Mouse (Mus musculus) embryonic facial prominence, embryonic 15.5 days (tissue): Measurements from ENCODE around the gene Hfe2. TPM values are rescaled to one million over a fixed set of nuclear protein-coding genes. Genes with fewer than 3 reads are reported as not detected.
"Not testable (repeated sequence)": the region's sequence is repeated elsewhere in the genome, so short reads cannot be mapped to it uniquely, and the experiment has no call there.

Source experiments
- ATAC-seq: fragments of 200-750 bp; cut with Nextera tagmentation; 2 replicates; pipeline ENCODE4 v1.8.0; 2017; ENCODE audit warnings: low read depth, moderate TSS enrichment; ENCODE audit not compliant: insufficient number of reproducible peaks, low FRiP score, low TSS enrichment
- H3K27ac ChIP-seq: fragments of 300-500 bp; sonication (generic); replicated peaks from 2 replicates; pipeline ENCODE4 v1.5.1; 2015; ENCODE audit warnings: mild to moderate bottlenecking, inconsistent platforms
- H3K27me3 ChIP-seq: fragments of 300-500 bp; sonication (generic); 2 replicates; pipeline ENCODE4 v1.6.1; 2015; ENCODE audit warnings: inconsistent platforms
- H3K36me3 ChIP-seq: fragments of 300-500 bp; sonication (generic); 2 replicates; pipeline ENCODE4 v1.6.1; 2015; ENCODE audit warnings: mild to moderate bottlenecking, inconsistent platforms
- H3K4me1 ChIP-seq: fragments of 300-500 bp; sonication (generic); 2 replicates; pipeline ENCODE4 v1.6.1; 2015; ENCODE audit warnings: inconsistent platforms
- H3K4me2 ChIP-seq: fragments of 300-500 bp; sonication (generic); replicated peaks from 2 replicates; pipeline ENCODE4 v1.6.1; 2015; ENCODE audit warnings: mild to moderate bottlenecking, inconsistent platforms
- H3K4me3 ChIP-seq: fragments of 300-500 bp; sonication (generic); replicated peaks from 2 replicates; pipeline ENCODE4 v1.5.1; 2015; ENCODE audit warnings: mild to moderate bottlenecking, inconsistent platforms
- H3K9ac ChIP-seq: fragments of 300-500 bp; sonication (generic); 2 replicates; pipeline ENCODE4 v1.6.1; 2015; ENCODE audit warnings: inconsistent platforms
- H3K9me3 ChIP-seq: fragments of 300-500 bp; sonication (generic); replicated peaks from 2 replicates; pipeline ENCODE4 v1.6.1; 2016; ENCODE audit warnings: inconsistent platforms
- WGBS: fragments of 180-500 bp; shearing (Covaris S2); methylation state at CpG from one replicate; pipeline ENCODE4 v1.1.7; 2015; 5-methylcytosine and 5-hydroxymethylcytosine counted together
- polyA plus RNA-seq: library from polyadenylated mRNA; unstranded; fragments of >200 nt; fragmentation: Nextera tagmentation; extraction: Ambion mirVana; gene quantifications from 2 replicates; pipeline ENCODE4 v1.2.1, GENCODE M21; 2015

Gene Hfe2
- polyA plus RNA-seq, result 12.4 and 16.1 TPM in 2 replicates

- peaks cover 34% of the 10 kb centered on the region for H3K27me3 ChIP-seq
Observed at GRCm38 (mm10) chr3:96524914-96525313, at the start of gene Hfe2. TSS of gene Hfe2 (plus strand) at chr3:96525172.

DNA sequence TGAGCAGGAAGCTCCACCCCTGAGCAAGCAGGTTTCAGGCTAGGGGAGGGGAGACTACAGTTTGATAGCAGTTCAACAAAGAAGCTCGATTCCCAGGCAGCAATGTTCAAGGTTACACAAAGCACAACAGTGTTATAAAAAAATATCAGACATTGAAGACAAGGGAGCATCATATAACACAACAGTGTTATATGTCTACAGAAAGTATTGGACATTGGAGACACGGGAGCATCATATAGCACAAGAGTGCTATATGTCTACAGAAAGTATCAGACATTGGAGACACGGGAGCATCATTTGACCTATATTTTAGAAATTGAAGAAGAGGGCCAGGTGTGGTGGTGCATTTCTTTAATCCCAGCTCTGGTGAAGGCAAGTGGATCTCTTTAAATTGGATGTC lies 47.9 kb upstream of the Hfe2 start:
- Histone ChIP-seq H3K27ac (no peak overlapping the region), H3K9ac (no peak overlapping the region), H3K4me3 (no peak overlapping the region), H3K9me3 (no peaks in the 10 kb centered on the region), H3K27me3 (peaks cover 58% of the 10 kb centered on the region), H3K4me1 (peaks cover 6% of the 10 kb centered on the region), H3K36me3 (no peaks in the 10 kb centered on the region), H3K4me2 (no peak overlapping the region)
- WGBS, result 46% methylated on average over 3 of the region's 3 CpGs
- no peak for ATAC-seq

More at GRCm38 (mm10) chr3:96524914-96525313, at the start of gene Hfe2:
- H3K27ac ChIP-seq, result 0 out of 2 replicates have a peak within 1 kb of the TSS, but pooled peaks have one; percentile 39
- peaks cover 12% of the 10 kb centered on the region for H3K4me1 ChIP-seq
- no peak for ATAC-seq
- no peaks in the 10 kb centered on the region for H3K36me3 ChIP-seq
- no peak within 1 kb of the TSS for H3K4me2 ChIP-seq
- peak within 1 kb of the TSS; percentile 5; the same call in 1 of the 2 replicates for H3K4me3 ChIP-seq
- H3K9me3 ChIP-seq, result no peaks in the 10 kb centered on the region
- WGBS, result 74% methylated on average over 4 of the region's 4 CpGs
- H3K9ac ChIP-seq, result no peak within 1 kb of the TSS

DNA sequence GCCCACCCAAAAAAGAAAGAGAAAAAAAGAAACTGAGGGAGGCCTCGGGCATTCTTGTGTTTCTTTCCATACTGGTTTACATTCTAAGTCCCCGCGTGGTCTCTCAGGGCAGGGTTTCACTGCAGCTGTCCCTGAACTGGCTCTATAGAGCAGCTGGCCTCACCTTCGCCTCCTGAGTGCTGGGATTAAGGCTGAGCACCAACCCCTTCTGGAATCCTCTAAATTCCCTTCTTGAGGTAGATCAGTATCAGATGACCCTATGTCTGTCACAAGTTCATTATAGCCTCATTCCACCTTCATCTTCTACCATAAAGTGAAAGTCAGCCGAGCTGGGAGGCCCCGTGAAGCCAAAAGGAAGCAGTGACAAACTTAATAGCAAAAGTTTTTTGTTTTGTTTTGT lies 47.4 kb upstream of the Hfe2 start:
- H3K36me3 ChIP-seq, result no peaks in the 10 kb centered on the region
- H3K4me3 ChIP-seq, result no peak overlapping the region
- H3K4me2 ChIP-seq, result no peak overlapping the region
- H3K9ac ChIP-seq, result no peak overlapping the region
- ATAC-seq, result no peak
- 59% methylated on average over 6 of the region's 6 CpGs for WGBS
- no peaks in the 10 kb centered on the region for H3K9me3 ChIP-seq
- H3K27me3 ChIP-seq, result peaks cover 54% of the 10 kb centered on the region
- no peak overlapping the region for H3K27ac ChIP-seq
- H3K4me1 ChIP-seq, result peaks cover 6% of the 10 kb centered on the region

DNA sequence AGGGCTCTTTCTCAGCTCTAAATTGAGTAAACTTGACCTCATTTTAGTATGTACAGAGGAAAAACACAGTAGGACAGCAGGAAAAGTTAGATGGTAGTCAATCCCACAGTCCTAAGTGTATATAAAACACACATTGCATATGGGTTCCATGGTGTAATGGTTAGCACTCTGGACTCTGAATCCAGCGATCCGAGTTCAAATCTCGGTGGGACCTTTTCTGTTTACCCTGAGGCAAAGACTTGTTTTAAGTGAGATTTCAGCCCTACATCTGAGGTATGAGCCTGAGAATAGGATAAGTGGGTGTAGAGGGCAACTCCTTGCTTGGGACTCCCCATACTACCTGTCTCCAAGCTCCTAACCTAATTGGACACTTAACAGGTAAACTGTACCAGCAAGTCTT lies 45.7 kb upstream of the Hfe2 start:
- H3K4me1 ChIP-seq, result peaks cover 6% of the 10 kb centered on the region
- peaks cover 39% of the 10 kb centered on the region for H3K27me3 ChIP-seq
- H3K9ac ChIP-seq, result no peak overlapping the region
- H3K9me3 ChIP-seq, result no peaks in the 10 kb centered on the region
- no peak for ATAC-seq
- H3K27ac ChIP-seq, result no peak overlapping the region
- no peaks in the 10 kb centered on the region for H3K36me3 ChIP-seq
- H3K4me2 ChIP-seq, result no peak overlapping the region
- 21% methylated on average over 3 of the region's 3 CpGs for WGBS
- H3K4me3 ChIP-seq, result no peak overlapping the region

- Histone ChIP-seq H3K4me1 (no peaks in the 10 kb centered on the region), H3K4me3 (no peak overlapping the region), H3K36me3 (no peaks in the 10 kb centered on the region), H3K9me3 (no peaks in the 10 kb centered on the region), H3K4me2 (no peak overlapping the region), H3K9ac (no peak overlapping the region), H3K27me3 (peaks cover 28% of the 10 kb centered on the region), H3K27ac (no peak overlapping the region)
- no peak for ATAC-seq
- WGBS, result 82% methylated on average over 4 of the region's 4 CpGs
Observed at GRCm38 (mm10) chr3:96480684-96481270, 44.2 kb upstream of the Hfe2 start.

DNA sequence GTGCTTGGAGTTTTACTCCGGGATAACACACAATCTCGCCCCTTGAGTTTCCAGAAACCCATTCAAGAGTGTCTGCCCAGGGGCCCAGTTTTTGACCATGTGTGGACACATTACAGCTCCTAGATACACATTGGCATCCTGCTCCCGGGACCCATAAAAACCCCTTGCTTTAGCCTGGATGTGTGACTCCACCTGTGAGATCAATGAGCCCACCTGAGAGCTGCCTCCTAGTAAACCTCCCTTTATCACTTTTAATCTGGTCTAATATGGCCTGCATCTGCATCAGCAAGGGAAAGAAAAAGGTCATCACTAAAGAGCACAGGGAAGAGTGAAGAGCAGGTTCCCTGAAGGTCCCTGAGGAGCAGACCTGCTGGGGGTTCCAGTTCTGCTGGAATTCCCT lies 43.1 kb upstream of the Hfe2 start:
- peaks cover 20% of the 10 kb centered on the region for H3K27me3 ChIP-seq
- ATAC-seq, result no peak
- H3K4me3 ChIP-seq, result no peak overlapping the region
- H3K27ac ChIP-seq, result no peak overlapping the region
- H3K9me3 ChIP-seq, result no peaks in the 10 kb centered on the region
- H3K4me1 ChIP-seq, result no peaks in the 10 kb centered on the region
- no peak overlapping the region for H3K9ac ChIP-seq
- H3K4me2 ChIP-seq, result no peak overlapping the region
- 88% methylated on average over 3 of the region's 3 CpGs for WGBS
- no peaks in the 10 kb centered on the region for H3K36me3 ChIP-seq

GRCm38 (mm10) chr3:96482451-96482850 lies 42.5 kb upstream of the Hfe2 start:
- peaks cover 16% of the 10 kb centered on the region for H3K27me3 ChIP-seq
- 0 out of 2 replicates have a peak, but pooled peaks cover 3% of the 10 kb centered on the region for H3K4me1 ChIP-seq
- no peak for ATAC-seq
- H3K4me2 ChIP-seq, result no peak overlapping the region
- H3K27ac ChIP-seq, result no peak overlapping the region
- no peaks in the 10 kb centered on the region for H3K9me3 ChIP-seq
- H3K4me3 ChIP-seq, result no peak overlapping the region
- H3K9ac ChIP-seq, result no peak overlapping the region
- H3K36me3 ChIP-seq, result no peaks in the 10 kb centered on the region
- 87% methylated on average over 13 of the region's 13 CpGs for WGBS

GRCm38 (mm10) chr3:96483044-96483443 lies 41.9 kb upstream of the Hfe2 start:
- H3K36me3 ChIP-seq, H3K27ac ChIP-seq, H3K4me3 ChIP-seq, H3K9ac ChIP-seq, H3K4me2 ChIP-seq, H3K27me3 ChIP-seq, ATAC-seq, H3K4me1 ChIP-seq, H3K9me3 ChIP-seq: not testable (repeated sequence)
- 45% methylated on average over 7 of the region's 7 CpGs for WGBS

- 93% methylated on average over 2 of the region's 2 CpGs for WGBS
- H3K4me3 ChIP-seq, result no peak overlapping the region
Observed at GRCm38 (mm10) chr3:96483946-96484345, 41.0 kb upstream of the Hfe2 start.

GRCm38 (mm10) chr3:96484921-96485320 lies 40.1 kb upstream of the Hfe2 start:
- Histone ChIP-seq H3K4me2 (no peak overlapping the region), H3K36me3 (no peaks in the 10 kb centered on the region), H3K9ac (no peak overlapping the region), H3K9me3 (no peaks in the 10 kb centered on the region), H3K4me1 (0 out of 2 replicates have a peak, but pooled peaks cover 3% of the 10 kb centered on the region), H3K27me3 (peaks cover 6% of the 10 kb centered on the region; the same call in 1 of the 2 replicates), H3K27ac (no peak overlapping the region), H3K4me3 (no peak overlapping the region)
- 73% methylated on average over 4 of the region's 4 CpGs for WGBS
- ATAC-seq, result no peak

More at GRCm38 (mm10) chr3:96483946-96484345, 41.0 kb upstream of the Hfe2 start:
- H3K27ac ChIP-seq, result no peak overlapping the region
- peaks cover 6% of the 10 kb centered on the region; the same call in 1 of the 2 replicates for H3K27me3 ChIP-seq
- H3K4me1 ChIP-seq, result 0 out of 2 replicates have a peak, but pooled peaks cover 3% of the 10 kb centered on the region
- no peak for ATAC-seq
- H3K9me3 ChIP-seq, result no peaks in the 10 kb centered on the region
- H3K9ac ChIP-seq, result no peak overlapping the region
- no peaks in the 10 kb centered on the region for H3K36me3 ChIP-seq
- no peak overlapping the region for H3K4me2 ChIP-seq

GRCm38 (mm10) chr3:96485361-96485760 lies 39.6 kb upstream of the Hfe2 start:
- no peak overlapping the region for H3K4me2 ChIP-seq
- H3K27me3 ChIP-seq, result peaks cover 6% of the 10 kb centered on the region; the same call in 1 of the 2 replicates
- H3K36me3 ChIP-seq, result no peaks in the 10 kb centered on the region
- no peak overlapping the region for H3K27ac ChIP-seq
- H3K9me3 ChIP-seq, result no peaks in the 10 kb centered on the region
- WGBS, result 70% methylated on average over 2 of the region's 2 CpGs
- no peak overlapping the region for H3K4me3 ChIP-seq
- H3K9ac ChIP-seq, result no peak overlapping the region
- H3K4me1 ChIP-seq, result 0 out of 2 replicates have a peak, but pooled peaks cover 3% of the 10 kb centered on the region
- no peak for ATAC-seq
